Mouse (Mus musculus) liver, embryonic 14.5 days (tissue): ENCODE results near the gene Xylt1. TPM values are rescaled to one million over a fixed set of nuclear protein-coding genes. Genes with fewer than 3 reads are reported as not detected.

Experiments used
- ATAC-seq: fragments of 200-750 bp; cut with Nextera tagmentation; 2 replicates; pipeline ENCODE4 v1.8.0; 2017; ENCODE audit warnings: moderate number of reproducible peaks, mild to moderate bottlenecking, moderate library complexity; ENCODE audit not compliant: insufficient read depth
- DNase-seq, 3 experiments: peaks; one replicate each; pipeline ENCODE4 v3.0.0-alpha.2; 2012 to 2013; ENCODE audit warnings: low read depth in 3 of 3, low spot score in 3 of 3
- H3K27ac ChIP-seq: fragments of 300-500 bp; sonication (generic); 2 replicates; pipeline ENCODE4 v1.5.1; 2014; ENCODE audit warnings: moderate library complexity, mild to moderate bottlenecking, control low read depth, inconsistent platforms
- H3K27me3 ChIP-seq: fragments of 300-500 bp; sonication (generic); 2 replicates; pipeline ENCODE4 v1.6.1; 2014; ENCODE audit warnings: mild to moderate bottlenecking, low read length, moderate library complexity; ENCODE audit not compliant: control insufficient read depth, insufficient read depth
- H3K36me3 ChIP-seq: fragments of 300-500 bp; sonication (generic); replicated peaks from 2 replicates; pipeline ENCODE4 v1.6.1; 2014; ENCODE audit warnings: low read depth; ENCODE audit not compliant: control insufficient read depth, insufficient read depth
- H3K4me1 ChIP-seq, 2 experiments: fragments of 200-500 bp in 1 of 2; fragments of 300-500 bp in 1 of 2; sonication (generic) in 1 of 2; replicated peaks; 2 replicates each; pipeline ENCODE4 v1.6.1; 2012 to 2014; ENCODE audit warnings: antibody characterized with exemption in 1 of 2, inconsistent platforms in 1 of 2, low read length in 1 of 2; ENCODE audit not compliant: control insufficient read depth in 2 of 2, insufficient read depth in 2 of 2
- H3K4me2 ChIP-seq: fragments of 300-500 bp; sonication (generic); 2 replicates; pipeline ENCODE4 v1.6.1; 2014; ENCODE audit warnings: low read depth, mild to moderate bottlenecking, control low read depth, moderate library complexity
- H3K4me3 ChIP-seq, 2 experiments: fragments of 200-500 bp in 1 of 2; fragments of 300-500 bp in 1 of 2; sonication (generic) in 1 of 2; 2 replicates each; pipeline ENCODE4 v1.5.1; 2012 to 2014; ENCODE audit warnings: low read depth in 2 of 2, low read length in 2 of 2, mild to moderate bottlenecking in 2 of 2, control low read depth in 1 of 2, inconsistent platforms in 1 of 2, moderate library complexity in 1 of 2; ENCODE audit not compliant: insufficient read depth in 1 of 2
- H3K9ac ChIP-seq: fragments of 300-500 bp; sonication (generic); replicated peaks from 2 replicates; pipeline ENCODE4 v1.6.1; 2014; ENCODE audit warnings: mild to moderate bottlenecking, control low read depth, moderate library complexity
- H3K9me3 ChIP-seq: fragments of 300-500 bp; sonication (generic); 2 replicates; pipeline ENCODE4 v1.6.1; 2016; ENCODE audit warnings: low read length, mixed read lengths; ENCODE audit not compliant: control insufficient read depth
- CTCF ChIP-seq: IDR thresholded peaks from 2 replicates; pipeline ENCODE4 v1.5.1; 2016; ENCODE audit warnings: antibody characterized with exemption, low read depth, control low read depth
- EP300 ChIP-seq: IDR thresholded peaks from 2 replicates; pipeline ENCODE4 v1.6.1; 2016; ENCODE audit warnings: antibody characterized with exemption, low read depth
- WGBS: fragments of 180-500 bp; shearing (Covaris S2); extraction: QIAGEN DNeasy Blood & Tissue Kit; methylation state at CpG from one replicate; pipeline ENCODE4 v1.1.7; 2014; ENCODE audit not compliant: insufficient replicate concordance; 5-methylcytosine and 5-hydroxymethylcytosine counted together
- polyA plus RNA-seq, 2 experiments: library from polyadenylated mRNA; depleted of rRNA in 1 of 2; stranded (reverse) in 1 of 2; unstranded in 1 of 2; fragments of >200 nt; fragmentation: Nextera tagmentation in 1 of 2; extraction: Ambion mirVana in 1 of 2; gene quantifications; 2 replicates each; pipeline versions ENCODE4 v1.2.1 to v1.2.3; 2012 to 2014

Xylt1 gene
- polyA plus RNA-seq, 2 experiments, result 0.27 to 0.40 TPM

DNA sequence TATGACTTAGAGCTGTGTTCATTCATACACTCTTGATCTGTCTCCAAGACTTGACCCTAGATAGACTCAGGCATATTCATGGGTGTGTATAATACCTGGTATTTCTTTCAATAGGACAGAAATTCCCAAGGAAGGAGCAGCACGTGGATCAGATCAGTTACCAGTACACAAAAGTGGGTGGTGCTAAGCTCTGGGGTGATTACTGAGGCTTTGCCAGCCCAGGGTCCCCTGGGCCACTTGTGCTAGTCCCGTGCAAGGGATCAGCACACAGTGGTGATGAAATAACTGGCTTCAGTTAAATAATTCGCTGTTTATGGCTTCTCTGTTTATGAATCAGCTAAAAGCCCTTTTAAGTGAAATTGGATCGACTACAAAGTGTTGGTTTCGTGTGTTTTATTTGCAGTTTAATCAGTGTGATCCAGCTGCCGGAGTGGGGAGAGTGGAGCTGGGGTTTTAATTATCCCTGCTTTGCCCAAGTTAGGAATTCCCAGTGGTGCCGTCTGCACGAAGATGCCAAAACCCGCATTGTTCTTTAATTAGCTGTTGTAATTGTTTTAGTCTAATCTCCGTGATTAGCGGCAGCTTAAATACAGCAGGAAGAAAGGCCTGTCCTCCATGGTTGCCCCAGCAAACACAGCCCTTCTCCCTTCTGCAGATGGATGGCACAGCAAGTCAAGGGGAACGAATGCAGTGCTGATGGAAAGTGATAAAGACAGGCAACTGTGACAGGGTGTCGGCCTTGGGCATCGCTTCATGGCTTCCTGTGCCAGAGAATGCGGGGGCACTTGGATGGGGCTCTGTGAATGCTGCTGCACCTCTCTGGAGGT, 120.8 kb downstream of the Xylt1 start:
- Histone ChIP-seq H3K4me2 (no peak overlapping the region), H3K4me1 (no peaks in the 10 kb centered on the region; a peak in 1 of 4 replicates), H3K27ac (no peak overlapping the region), H3K36me3 (no peaks in the 10 kb centered on the region), H3K27me3 (no peaks in the 10 kb centered on the region), H3K4me3 (no peak overlapping the region), H3K9me3 (no peaks in the 10 kb centered on the region), H3K9ac (no peak overlapping the region)
- no peak for ATAC-seq
- no peak for TF ChIP-seq EP300
- no peak for TF ChIP-seq CTCF
- no peak for DNase-seq
- 71% methylated on average over 15 of the region's 15 CpGs for whole genome bisulfite sequencing

DNA sequence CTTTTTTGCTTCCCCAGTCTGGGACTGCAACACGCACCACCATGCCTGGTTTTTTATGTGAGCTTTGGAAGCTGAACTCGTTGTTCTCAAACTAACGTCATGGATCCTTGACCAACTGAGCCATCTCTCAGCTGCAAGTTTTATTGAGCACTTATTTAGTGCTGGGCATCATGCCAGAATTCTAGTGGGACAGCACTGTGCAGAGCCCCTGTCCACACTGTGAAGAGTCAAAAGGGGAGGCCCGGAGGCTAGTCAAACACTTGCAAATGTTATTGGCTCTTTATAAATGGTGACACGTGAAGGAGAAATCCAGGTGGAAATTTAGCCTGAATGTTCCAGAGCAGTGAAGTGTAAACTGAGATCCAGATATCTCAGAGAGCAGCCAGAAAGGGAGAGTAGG, 121.6 kb downstream of the Xylt1 start:
- Histone ChIP-seq H3K4me1 (no peaks in the 10 kb centered on the region; a peak in 1 of 4 replicates), H3K9me3 (no peaks in the 10 kb centered on the region), H3K4me3 (no peak overlapping the region), H3K9ac (no peak overlapping the region), H3K36me3 (no peaks in the 10 kb centered on the region), H3K4me2 (no peak overlapping the region), H3K27me3 (no peaks in the 10 kb centered on the region), H3K27ac (no peak overlapping the region)
- 80% methylated on average over 5 of the region's 5 CpGs for WGBS
- TF ChIP-seq EP300 (no peak), CTCF (no peak)
- no peak for DNase-seq
- no peak for ATAC-seq

DNA sequence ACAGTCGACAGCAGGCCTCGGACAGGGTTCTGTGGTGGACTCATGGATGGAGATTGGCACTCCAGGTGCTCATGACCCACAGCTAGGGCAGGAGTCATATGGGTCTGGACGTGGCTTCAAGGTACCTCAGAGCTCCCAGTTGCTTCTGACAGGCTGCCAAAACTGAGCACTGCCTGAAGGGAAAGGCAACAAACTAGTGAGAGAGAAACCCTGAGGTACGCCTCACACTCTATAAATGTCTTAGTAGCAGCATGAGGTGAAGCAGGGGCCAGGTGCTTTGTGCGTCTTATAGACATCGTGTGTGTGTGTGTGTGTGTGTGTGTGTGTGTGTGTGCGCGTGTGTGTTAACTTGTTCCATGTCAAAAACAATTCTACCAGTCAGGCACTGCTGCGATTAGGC, 122.9 kb downstream of the Xylt1 start:
- Histone ChIP-seq H3K9me3 (no peaks in the 10 kb centered on the region), H3K4me2 (no peak overlapping the region), H3K36me3 (no peaks in the 10 kb centered on the region), H3K9ac (no peak overlapping the region), H3K27me3 (no peaks in the 10 kb centered on the region), H3K4me1 (no peaks in the 10 kb centered on the region; a peak in 1 of 4 replicates), H3K27ac (no peak overlapping the region), H3K4me3 (no peak overlapping the region)
- ATAC-seq (no peak), DNase-seq (no peak)
- TF ChIP-seq EP300, result no peak
- no peak for TF ChIP-seq CTCF
- 71% methylated on average over 9 of the region's 9 CpGs for WGBS

DNA sequence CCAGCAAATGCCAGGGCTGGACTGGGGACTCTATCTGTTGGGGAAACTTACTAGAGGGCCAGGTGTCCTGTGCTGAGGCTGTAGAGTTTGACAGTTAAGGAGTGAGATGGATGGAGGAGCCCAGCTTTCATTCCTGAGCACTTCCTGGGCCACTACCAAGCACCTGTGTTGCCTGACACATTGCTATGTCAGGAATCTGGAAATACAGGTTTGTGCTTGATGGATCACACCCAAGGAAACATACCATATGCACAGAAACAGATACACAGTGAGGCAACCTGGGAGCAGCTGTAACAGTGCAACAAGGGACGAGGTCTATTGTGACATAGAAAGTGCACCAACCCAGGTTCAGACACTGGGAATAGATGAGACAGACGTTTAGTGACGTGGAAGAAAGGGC, 125.0 kb downstream of the Xylt1 start:
- Histone ChIP-seq H3K4me1 (no peaks in the 10 kb centered on the region), H3K36me3 (no peaks in the 10 kb centered on the region), H3K9me3 (no peaks in the 10 kb centered on the region), H3K9ac (no peak overlapping the region), H3K27me3 (no peaks in the 10 kb centered on the region), H3K27ac (no peak overlapping the region), H3K4me2 (no peak overlapping the region), H3K4me3 (no peak overlapping the region)
- WGBS, result 65% methylated on average over 3 of the region's 3 CpGs
- TF ChIP-seq EP300 (no peak), CTCF (no peak)
- DNase-seq (no peak), ATAC-seq (no peak)

DNA sequence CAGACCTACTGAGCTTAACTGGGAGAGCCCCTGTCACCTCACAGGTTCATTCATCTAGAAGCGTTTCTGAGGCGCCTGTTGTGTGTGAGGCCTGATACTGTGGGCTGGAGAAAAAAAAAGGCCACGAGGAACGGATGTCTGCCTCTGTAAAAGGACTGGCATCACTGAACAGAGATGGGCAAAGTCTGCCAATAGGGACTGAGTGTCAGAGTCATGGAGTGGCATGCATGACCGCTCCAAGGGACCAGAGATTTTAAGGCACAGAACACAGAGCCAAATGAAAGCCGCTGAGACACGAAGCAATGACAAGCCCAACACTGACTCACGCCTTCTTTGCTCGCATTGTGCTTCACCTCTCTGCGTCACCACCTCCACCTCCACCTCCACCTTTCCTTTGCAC, 126.6 kb downstream of the Xylt1 start:
- H3K27ac ChIP-seq, result no peak overlapping the region

More for the DNA sequence above, 126.6 kb downstream of the Xylt1 start:
- TF ChIP-seq EP300 (no peak), CTCF (no peak)
- no peaks in the 10 kb centered on the region for H3K27me3 ChIP-seq
- no peaks in the 10 kb centered on the region for H3K9me3 ChIP-seq
- 71% methylated on average over 10 of the region's 10 CpGs for WGBS
- no peak overlapping the region for H3K9ac ChIP-seq
- no peaks in the 10 kb centered on the region for H3K36me3 ChIP-seq
- no peaks in the 10 kb centered on the region for H3K4me1 ChIP-seq
- H3K4me3 ChIP-seq, result no peak overlapping the region
- no peak for DNase-seq
- ATAC-seq, result no peak
- no peak overlapping the region for H3K4me2 ChIP-seq
